Mouse (Mus musculus) ES-Bruce4 (cell line): Measurements from ENCODE around the gene Large1. TPM values are rescaled to one million over a fixed set of nuclear protein-coding genes. Genes with fewer than 3 reads are reported as not detected.

Experiments used
- H3K27ac ChIP-seq: 2 replicates; pipeline ENCODE4 v1.5.1; 2012; ENCODE audit warnings: low read length, inconsistent platforms; ENCODE audit not compliant: insufficient read depth
- H3K27me3 ChIP-seq: 2 replicates; pipeline ENCODE4 v1.6.1; 2012; ENCODE audit warnings: mild to moderate bottlenecking, low read length, inconsistent platforms; ENCODE audit not compliant: control insufficient read depth, poor library complexity, insufficient read depth, severe bottlenecking
- H3K36me3 ChIP-seq: 2 replicates; pipeline ENCODE4 v1.6.1; 2012; ENCODE audit warnings: inconsistent platforms, mild to moderate bottlenecking, low read length, moderate library complexity; ENCODE audit not compliant: control insufficient read depth, poor library complexity, insufficient read depth, severe bottlenecking
- H3K4me1 ChIP-seq: one replicate; pipeline ENCODE4 v1.8.1; 2011; ENCODE audit warnings: low read length; ENCODE audit not compliant: control insufficient read depth, insufficient read depth
- H3K4me3 ChIP-seq: 2 replicates; pipeline ENCODE4 v1.5.1; 2011; ENCODE audit warnings: low read depth, mild to moderate bottlenecking, low read length
- H3K9ac ChIP-seq: 2 replicates; pipeline ENCODE4 v1.6.1; 2012; ENCODE audit warnings: low read depth, mild to moderate bottlenecking, inconsistent platforms; ENCODE audit not compliant: poor library complexity, severe bottlenecking
- H3K9me3 ChIP-seq: replicated peaks from 2 replicates; pipeline ENCODE4 v1.6.1; 2012; ENCODE audit warnings: mild to moderate bottlenecking, low read length, inconsistent platforms; ENCODE audit not compliant: control insufficient read depth, poor library complexity, insufficient read depth, severe bottlenecking
- CTCF ChIP-seq: IDR thresholded peaks from one replicate; pipeline ENCODE4 v1.8.1; 2011; ENCODE audit warnings: low read depth, low read length
- EP300 ChIP-seq: IDR thresholded peaks from 2 replicates; pipeline ENCODE4 v1.6.1; 2011; ENCODE audit warnings: low read depth, low read length; ENCODE audit not compliant: insufficient read depth
- POLR2A ChIP-seq: IDR thresholded peaks from one replicate; pipeline ENCODE4 v1.8.1; 2011; ENCODE audit warnings: low read length; ENCODE audit not compliant: insufficient read depth
- polyA plus RNA-seq: library from polyadenylated mRNA; stranded (reverse); fragments of >200 nt; gene quantifications from 2 replicates; pipeline ENCODE4 v1.2.4, GENCODE M21; 2011; ENCODE audit warnings: low read depth; ENCODE audit not compliant: missing spikeins, insufficient read depth, insufficient read length

Large1 gene
- polyA plus RNA-seq, 1 experiment, result 20.2 TPM

GRCm38 (mm10) chr8:73270991-73271390 is 82.3 kb downstream of the Large1 start:
- peaks cover 9% of the 10 kb centered on the region for H3K9me3 ChIP-seq
- no peak overlapping the region for H3K27ac ChIP-seq
- H3K27me3 ChIP-seq, result no peaks in the 10 kb centered on the region
- H3K36me3 ChIP-seq, result no peaks in the 10 kb centered on the region
- H3K4me1 ChIP-seq, result no peaks in the 10 kb centered on the region
- H3K4me3 ChIP-seq, result no peak overlapping the region
- no peak overlapping the region for H3K9ac ChIP-seq
- TF ChIP-seq EP300, result no peak
- TF ChIP-seq POLR2A, result no peak
- TF ChIP-seq CTCF, result no peak

GRCm38 (mm10) chr8:73257981-73258380 is 95.4 kb downstream of the Large1 start:
- H3K27ac ChIP-seq, result no peak overlapping the region
- H3K36me3 ChIP-seq, result no peaks in the 10 kb centered on the region
- no peak overlapping the region for H3K4me3 ChIP-seq
- no peak overlapping the region for H3K9ac ChIP-seq
- no peaks in the 10 kb centered on the region for H3K27me3 ChIP-seq
- H3K4me1 ChIP-seq, result no peaks in the 10 kb centered on the region
- peaks cover 9% of the 10 kb centered on the region for H3K9me3 ChIP-seq
- TF ChIP-seq EP300, result no peak
- TF ChIP-seq CTCF, result no peak

GRCm38 (mm10) chr8:73244186-73244585 is 109.2 kb downstream of the Large1 start:
- H3K9ac ChIP-seq, result no peak overlapping the region
- H3K4me1 ChIP-seq, result no peaks in the 10 kb centered on the region
- H3K36me3 ChIP-seq, result no peaks in the 10 kb centered on the region
- H3K4me3 ChIP-seq, result no peak overlapping the region
- TF ChIP-seq EP300 (no peak), CTCF (no peak), POLR2A (no peak)
- no peaks in the 10 kb centered on the region for H3K27me3 ChIP-seq
- H3K27ac ChIP-seq, result no peak overlapping the region
- peaks cover 28% of the 10 kb centered on the region for H3K9me3 ChIP-seq

GRCm38 (mm10) chr8:73242066-73242465 is 111.3 kb downstream of the Large1 start:
- Histone ChIP-seq H3K4me3 (no peak overlapping the region), H3K9me3 (peaks cover 28% of the 10 kb centered on the region), H3K4me1 (no peaks in the 10 kb centered on the region), H3K36me3 (no peaks in the 10 kb centered on the region), H3K27me3 (no peaks in the 10 kb centered on the region), H3K9ac (no peak overlapping the region), H3K27ac (no peak overlapping the region)
- TF ChIP-seq POLR2A (no peak), EP300 (no peak), CTCF (no peak)

- Histone ChIP-seq H3K4me1 (no peaks in the 10 kb centered on the region), H3K27me3 (no peaks in the 10 kb centered on the region)
- no peak for TF ChIP-seq POLR2A
- no peak for TF ChIP-seq EP300
- no peak for TF ChIP-seq CTCF
Measured at GRCm38 (mm10) chr8:73234209-73234608, 119.1 kb downstream of the Large1 start.

GRCm38 (mm10) chr8:73233358-73234041 is 119.8 kb downstream of the Large1 start:
- no peaks in the 10 kb centered on the region for H3K27me3 ChIP-seq
- no peak overlapping the region for H3K9ac ChIP-seq
- H3K9me3 ChIP-seq, result no peaks in the 10 kb centered on the region
- no peak overlapping the region for H3K4me3 ChIP-seq
- TF ChIP-seq EP300 (no peak), CTCF (no peak), POLR2A (no peak)
- no peaks in the 10 kb centered on the region for H3K36me3 ChIP-seq
- no peaks in the 10 kb centered on the region for H3K4me1 ChIP-seq
- H3K27ac ChIP-seq, result no peak overlapping the region

More at GRCm38 (mm10) chr8:73234209-73234608, 119.1 kb downstream of the Large1 start:
- Histone ChIP-seq H3K4me3 (no peak overlapping the region), H3K27ac (no peak overlapping the region), H3K36me3 (no peaks in the 10 kb centered on the region), H3K9ac (no peak overlapping the region), H3K9me3 (no peaks in the 10 kb centered on the region)
